25 mouse cellular contexts compared by ENCODE assay signal in genomic region chr12:28891523-28891922, GRCm38 (mm10).
A peak's percentile ranks its signal among the peaks of the same experiment; 100 is the strongest.
DNase-seq lines count a peak whose midpoint lies in the region; ATAC-seq lines count a peak whose summit lies in the region.
"Had no signal": no experiment of that assay in that cellular context is flagged by ENCODE, and none has a peak within 500 bp of the region (broad histone marks: within the 10 kb centered on the region; RNA-seq: fewer than 3 reads in every experiment).

No protein-coding gene starts in this region.

- no peak for DNase-seq in forebrain, embryonic 14.5 days (ENCODE audit: low spot score)
- no peak for DNase-seq in hindbrain, embryonic 10.5 days (ENCODE audit: low spot score)
- no peak for DNase-seq in midbrain, embryonic 14.5 days
- DNase-seq in midbrain, embryonic 11.5 days (ENCODE audit: low spot score, missing footprints), result no peak
- DNase-seq in urinary bladder, postnatal 25 days (ENCODE audit: low spot score), result no peak
- DNase-seq: adrenal gland, adult 2 months; adrenal gland, postnatal 36 days; cerebellum, adult 2 months; cerebellum, postnatal 14 days; heart, postnatal 14 days; kidney, adult 18-20 months; kidney, postnatal 36 days had no signal

- H3K4me2 ChIP-seq in forebrain, embryonic 16.5 days (ENCODE audit: low read length), result no peak overlapping the region
- no peak overlapping the region for H3K4me2 ChIP-seq in forebrain, embryonic 14.5 days (ENCODE audit: low read length)
- H3K4me2 ChIP-seq in hindbrain, embryonic 15.5 days, result no peak overlapping the region
- no peak overlapping the region for H3K4me2 ChIP-seq in midbrain, embryonic 14.5 days (ENCODE audit: low read length)
- no peak overlapping the region for H3K4me2 ChIP-seq in midbrain, embryonic 11.5 days
- H3K4me2 ChIP-seq: forebrain, embryonic 12.5 days; hindbrain, embryonic 12.5 days; limb, embryonic 13.5 days; liver, embryonic 11.5 days; lung, embryonic 15.5 days; midbrain, embryonic 12.5 days; neural tube, embryonic 12.5 days had no signal

- peaks cover 14% of the 10 kb centered on the region for H3K4me1 ChIP-seq in forebrain, embryonic 16.5 days (replicated peaks; ENCODE audit: control insufficient read depth, insufficient read depth, low read length)
- 0 out of 2 replicates have a peak, but pooled peaks cover 2% of the 10 kb centered on the region for H3K4me1 ChIP-seq in forebrain, embryonic 14.5 days (ENCODE audit: control insufficient read depth, insufficient read depth, low read length)
- H3K4me1 ChIP-seq in hindbrain, embryonic 15.5 days (replicated peaks), result peaks cover 20% of the 10 kb centered on the region
- H3K4me1 ChIP-seq in hindbrain, embryonic 10.5 days (replicated peaks), result 0 out of 2 replicates have a peak, but pooled peaks cover 12% of the 10 kb centered on the region
- peaks cover 17% of the 10 kb centered on the region for H3K4me1 ChIP-seq in midbrain, embryonic 14.5 days (ENCODE audit: control insufficient read depth, insufficient read depth, low read length)
- peaks cover 3% of the 10 kb centered on the region; the same call in 1 of the 2 replicates for H3K4me1 ChIP-seq in midbrain, embryonic 11.5 days (ENCODE audit: control insufficient read depth, insufficient read depth, low read length)
- H3K4me1 ChIP-seq: lung, embryonic 15.5 days had no signal

- H3K36me3 ChIP-seq in forebrain, embryonic 16.5 days (ENCODE audit: control insufficient read depth, insufficient read depth), result no peaks in the 10 kb centered on the region
- no peaks in the 10 kb centered on the region for H3K36me3 ChIP-seq in forebrain, embryonic 14.5 days (ENCODE audit: control insufficient read depth, insufficient read depth, low read length)
- no peaks in the 10 kb centered on the region for H3K36me3 ChIP-seq in hindbrain, embryonic 15.5 days
- H3K36me3 ChIP-seq in hindbrain, embryonic 10.5 days, result no peaks in the 10 kb centered on the region
- H3K36me3 ChIP-seq in midbrain, embryonic 14.5 days (ENCODE audit: control insufficient read depth, insufficient read depth, low read length), result no peaks in the 10 kb centered on the region
- no peaks in the 10 kb centered on the region for H3K36me3 ChIP-seq in midbrain, embryonic 11.5 days (ENCODE audit: control insufficient read depth, insufficient read depth, low read length)
- H3K36me3 ChIP-seq: forebrain, embryonic 12.5 days; hindbrain, embryonic 12.5 days; limb, embryonic 13.5 days; lung, embryonic 15.5 days; midbrain, embryonic 12.5 days; neural tube, embryonic 12.5 days had no signal

- 0 out of 2 replicates have a peak, but pooled peaks have one; percentile 18 for ATAC-seq in forebrain, embryonic 16.5 days
- no peak for ATAC-seq in forebrain, embryonic 14.5 days
- ATAC-seq in hindbrain, embryonic 15.5 days (ENCODE audit: low FRiP score, low read depth), result 0 out of 2 replicates have a peak, but pooled peaks have one; percentile 5
- no peak for ATAC-seq in midbrain, embryonic 14.5 days (ENCODE audit: low FRiP score, low TSS enrichment)
- ATAC-seq in midbrain, embryonic 11.5 days (ENCODE audit: low FRiP score), result no peak
- ATAC-seq: activated CD4-positive, CD25-positive, alpha-beta regulatory T cell, adult 4 months had no signal

- no peak overlapping the region for H3K4me3 ChIP-seq in forebrain, embryonic 16.5 days (replicated peaks; ENCODE audit: low read length)
- H3K4me3 ChIP-seq in forebrain, embryonic 14.5 days (ENCODE audit: low read depth, low read length), result no peak overlapping the region
- no peak overlapping the region for H3K4me3 ChIP-seq in hindbrain, embryonic 15.5 days
- H3K4me3 ChIP-seq in hindbrain, embryonic 10.5 days, result no peak overlapping the region
- H3K4me3 ChIP-seq in midbrain, embryonic 14.5 days (replicated peaks; ENCODE audit: low read depth, low read length), result no peak overlapping the region
- no peak overlapping the region for H3K4me3 ChIP-seq in midbrain, embryonic 11.5 days (ENCODE audit: low read depth, low read length)
- H3K4me3 ChIP-seq: erythroblast, embryonic 14.5 days; forebrain, embryonic 12.5 days; hindbrain, embryonic 12.5 days; limb, embryonic 13.5 days; lung, embryonic 15.5 days; midbrain, embryonic 12.5 days; myocyte; neural tube, embryonic 12.5 days had no signal

- no peak overlapping the region; the same call in 1 of the 2 replicates for H3K27ac ChIP-seq in forebrain, embryonic 16.5 days (ENCODE audit: low read length)
- H3K27ac ChIP-seq in forebrain, embryonic 14.5 days (ENCODE audit: low read depth, low read length), result no peak overlapping the region
- H3K27ac ChIP-seq in hindbrain, embryonic 15.5 days (replicated peaks), result no peak overlapping the region
- no peak overlapping the region for H3K27ac ChIP-seq in hindbrain, embryonic 10.5 days
- H3K27ac ChIP-seq in midbrain, embryonic 14.5 days (replicated peaks; ENCODE audit: low read depth, low read length), result peak overlapping the region; percentile 41; the same call in 1 of the 2 replicates
- H3K27ac ChIP-seq in midbrain, embryonic 11.5 days (ENCODE audit: low read depth, low read length), result no peak overlapping the region; the same call in 1 of the 2 replicates
- H3K27ac ChIP-seq: forebrain, embryonic 12.5 days; hindbrain, embryonic 12.5 days; limb, embryonic 13.5 days; lung, embryonic 15.5 days; midbrain, embryonic 12.5 days; neural tube, embryonic 12.5 days had no signal

- no peak overlapping the region for H3K9ac ChIP-seq in forebrain, embryonic 16.5 days (replicated peaks; ENCODE audit: low read depth, low read length)
- no peak overlapping the region for H3K9ac ChIP-seq in forebrain, embryonic 14.5 days (ENCODE audit: low read length)
- H3K9ac ChIP-seq in hindbrain, embryonic 15.5 days, result no peak overlapping the region
- H3K9ac ChIP-seq in midbrain, embryonic 14.5 days (replicated peaks; ENCODE audit: low read length), result no peak overlapping the region
- no peak overlapping the region for H3K9ac ChIP-seq in midbrain, embryonic 11.5 days (ENCODE audit: low read length)
- H3K9ac ChIP-seq: forebrain, embryonic 12.5 days; hindbrain, embryonic 12.5 days; limb, embryonic 13.5 days; lung, embryonic 15.5 days; midbrain, embryonic 12.5 days; neural tube, embryonic 12.5 days had no signal

- no peaks in the 10 kb centered on the region for H3K27me3 ChIP-seq in forebrain, embryonic 16.5 days (replicated peaks; ENCODE audit: control insufficient read depth, insufficient read depth, low read length)
- H3K27me3 ChIP-seq in forebrain, embryonic 14.5 days (replicated peaks; ENCODE audit: control insufficient read depth, insufficient read depth, low read length), result no peaks in the 10 kb centered on the region
- no peaks in the 10 kb centered on the region for H3K27me3 ChIP-seq in hindbrain, embryonic 15.5 days
- peaks cover 3% of the 10 kb centered on the region; the same call in 1 of the 2 replicates for H3K27me3 ChIP-seq in hindbrain, embryonic 10.5 days (ENCODE audit: insufficient read depth, poor library complexity, severe bottlenecking)
- no peaks in the 10 kb centered on the region for H3K27me3 ChIP-seq in midbrain, embryonic 14.5 days (ENCODE audit: control insufficient read depth, insufficient read depth, low read length)
- H3K27me3 ChIP-seq in midbrain, embryonic 11.5 days (ENCODE audit: control insufficient read depth, insufficient read depth, low read length), result no peaks in the 10 kb centered on the region
- H3K27me3 ChIP-seq: CH12.LX; lung, embryonic 15.5 days; neural tube, embryonic 12.5 days had no signal

- 56% methylated on average over 5 of the region's 5 CpGs for WGBS in forebrain, embryonic 16.5 days
- WGBS in forebrain, embryonic 14.5 days, result 67% methylated on average over 5 of the region's 5 CpGs
- 50% methylated on average over 5 of the region's 5 CpGs for WGBS in hindbrain, embryonic 15.5 days
- WGBS in hindbrain, embryonic 10.5 days, result 72% methylated on average over 5 of the region's 5 CpGs
- WGBS in midbrain, embryonic 14.5 days, result 57% methylated on average over 5 of the region's 5 CpGs
- WGBS in midbrain, embryonic 11.5 days, result 79% methylated on average over 5 of the region's 5 CpGs

- H3K9me3 ChIP-seq in forebrain, embryonic 16.5 days (ENCODE audit: control insufficient read depth, low read length), result no peaks in the 10 kb centered on the region
- H3K9me3 ChIP-seq in forebrain, embryonic 14.5 days (replicated peaks; ENCODE audit: control insufficient read depth, low read length), result no peaks in the 10 kb centered on the region
- no peaks in the 10 kb centered on the region for H3K9me3 ChIP-seq in hindbrain, embryonic 15.5 days
- no peaks in the 10 kb centered on the region for H3K9me3 ChIP-seq in hindbrain, embryonic 10.5 days
- H3K9me3 ChIP-seq in midbrain, embryonic 14.5 days (ENCODE audit: control insufficient read depth, low read length), result no peaks in the 10 kb centered on the region
- H3K9me3 ChIP-seq in midbrain, embryonic 11.5 days (ENCODE audit: control insufficient read depth, low read length), result no peaks in the 10 kb centered on the region
- H3K9me3 ChIP-seq: forebrain, embryonic 12.5 days; hindbrain, embryonic 12.5 days; limb, embryonic 13.5 days; lung, embryonic 15.5 days; midbrain, embryonic 12.5 days; neural tube, embryonic 12.5 days had no signal

Comparison
In these comparisons a context has a peak if more than half of its experiments do, and no peak if none do; other contexts are left out.
1. ATAC-seq: peak in forebrain, embryonic 16.5 days (single experiment) and hindbrain, embryonic 15.5 days (single experiment); none in forebrain, embryonic 14.5 days (single experiment), midbrain, embryonic 14.5 days (single experiment) and midbrain, embryonic 11.5 days (single experiment).